Mouse (Mus musculus): ENCODE data around the gene Ttc27.

GRCm38 (mm10) chr17:74887039-74887438 lies 169.5 kb downstream of the Ttc27 start:
- no peak for TF ChIP-seq CTCF (IDR thresholded peaks at IDR 0.05)
- no peak for TF ChIP-seq EP300 (IDR thresholded peaks at IDR 0.05)

Measured in lung, postnatal 0 days (tissue).